Mouse (Mus musculus): ENCODE measurements around the gene Ndufb3. TPM values are rescaled to one million over a fixed set of nuclear protein-coding genes. Genes with fewer than 3 reads are reported as not detected.
"Not testable (repeated sequence)": the region's sequence is repeated elsewhere in the genome, so short reads cannot be mapped to it uniquely, and the experiment has no call there.

Gene Ndufb3
- total and polyA plus RNA-seq, 2 experiments from 2014 or later = 89.2 to 212 TPM

DNA sequence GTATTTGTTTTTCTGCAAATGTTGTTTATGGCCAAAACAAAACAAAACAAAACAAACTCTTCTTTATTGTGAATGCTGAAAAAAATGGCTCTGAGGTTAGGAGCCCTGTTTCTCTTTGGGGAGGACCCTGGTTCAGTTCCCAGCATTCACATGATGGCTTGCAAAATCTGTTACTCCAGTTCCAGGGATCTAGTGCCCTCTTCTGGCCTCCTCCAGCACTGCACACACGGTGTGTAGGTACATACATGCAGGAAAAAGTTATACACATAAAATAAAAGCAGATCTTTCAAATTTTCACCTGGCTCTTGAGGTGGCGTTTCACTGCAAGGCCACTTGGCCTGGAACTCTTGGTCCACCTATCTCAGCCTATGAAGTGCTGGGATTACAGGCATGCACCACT lies 32.6 kb downstream of the Ndufb3 start:
- WGBS = 89% methylated on average over 2 of the region's 2 CpGs
- no peak for DNase-seq (ENCODE audit: low spot score)

DNA sequence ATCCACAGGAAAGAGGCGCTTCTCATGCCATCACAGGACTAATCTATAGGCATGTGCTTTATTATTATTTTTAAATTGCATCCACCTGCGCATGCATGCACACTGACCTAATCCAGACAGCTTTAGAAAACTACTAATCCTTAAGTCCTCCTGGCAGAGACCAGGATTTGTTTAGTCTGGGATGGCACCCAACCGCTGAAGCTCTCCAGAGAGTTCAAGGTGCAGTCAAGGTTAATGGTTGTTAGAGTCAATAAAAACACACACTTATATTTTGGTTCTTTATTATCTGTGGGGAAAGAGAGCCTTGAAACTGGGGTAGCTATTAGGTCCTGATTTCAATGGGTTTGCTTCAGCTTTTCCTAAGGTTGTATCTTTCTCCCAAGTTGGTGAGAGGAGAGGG lies 35.1 kb downstream of the Ndufb3 start:
- H3K9me3 ChIP-seq (ENCODE audit: low read length) = no peaks in the 10 kb centered on the region
- H3K4me2 ChIP-seq (ENCODE audit: low read depth, low read length, poor library complexity, severe bottlenecking) = no peak overlapping the region
- H3K4me1 ChIP-seq (ENCODE audit: insufficient read depth, low read length) = no peaks in the 10 kb centered on the region
- H3K4me3 ChIP-seq (ENCODE audit: low read depth, low read length) = no peak overlapping the region
- H3K27ac ChIP-seq (ENCODE audit: low read depth, low read length) = no peak overlapping the region
- H3K36me3 ChIP-seq (ENCODE audit: insufficient read depth, low read length) = no peaks in the 10 kb centered on the region
- no peak for TF ChIP-seq CTCF (IDR thresholded peaks at IDR 0.05)
- DNase-seq (ENCODE audit: low spot score) = no peak
- H3K9ac ChIP-seq (replicated peaks; ENCODE audit: low read length, poor library complexity, severe bottlenecking) = no peak overlapping the region
- ATAC-seq (ENCODE audit: low FRiP score) = no peak
- no peaks in the 10 kb centered on the region for H3K27me3 ChIP-seq (ENCODE audit: insufficient read depth, low read length)
- 92% methylated on average over 3 of the region's 3 CpGs for WGBS

More for the DNA sequence above, 32.6 kb downstream of the Ndufb3 start:
- H3K4me3 ChIP-seq (ENCODE audit: low read depth, low read length) = no peak overlapping the region
- H3K9me3 ChIP-seq (ENCODE audit: low read length) = no peaks in the 10 kb centered on the region
- no peak overlapping the region for H3K27ac ChIP-seq (ENCODE audit: low read depth, low read length)
- H3K9ac ChIP-seq (replicated peaks; ENCODE audit: low read length, poor library complexity, severe bottlenecking) = no peak overlapping the region
- TF ChIP-seq CTCF (IDR thresholded peaks at IDR 0.05) = 0 out of 2 replicates have a peak, but pooled peaks have one; percentile 4
- no peak for ATAC-seq (ENCODE audit: low FRiP score)
- no peaks in the 10 kb centered on the region for H3K36me3 ChIP-seq (ENCODE audit: insufficient read depth, low read length)
- H3K27me3 ChIP-seq (ENCODE audit: insufficient read depth, low read length) = no peaks in the 10 kb centered on the region
- H3K4me2 ChIP-seq (ENCODE audit: low read depth, low read length, poor library complexity, severe bottlenecking) = no peak overlapping the region
- no peaks in the 10 kb centered on the region for H3K4me1 ChIP-seq (ENCODE audit: insufficient read depth, low read length)

DNA sequence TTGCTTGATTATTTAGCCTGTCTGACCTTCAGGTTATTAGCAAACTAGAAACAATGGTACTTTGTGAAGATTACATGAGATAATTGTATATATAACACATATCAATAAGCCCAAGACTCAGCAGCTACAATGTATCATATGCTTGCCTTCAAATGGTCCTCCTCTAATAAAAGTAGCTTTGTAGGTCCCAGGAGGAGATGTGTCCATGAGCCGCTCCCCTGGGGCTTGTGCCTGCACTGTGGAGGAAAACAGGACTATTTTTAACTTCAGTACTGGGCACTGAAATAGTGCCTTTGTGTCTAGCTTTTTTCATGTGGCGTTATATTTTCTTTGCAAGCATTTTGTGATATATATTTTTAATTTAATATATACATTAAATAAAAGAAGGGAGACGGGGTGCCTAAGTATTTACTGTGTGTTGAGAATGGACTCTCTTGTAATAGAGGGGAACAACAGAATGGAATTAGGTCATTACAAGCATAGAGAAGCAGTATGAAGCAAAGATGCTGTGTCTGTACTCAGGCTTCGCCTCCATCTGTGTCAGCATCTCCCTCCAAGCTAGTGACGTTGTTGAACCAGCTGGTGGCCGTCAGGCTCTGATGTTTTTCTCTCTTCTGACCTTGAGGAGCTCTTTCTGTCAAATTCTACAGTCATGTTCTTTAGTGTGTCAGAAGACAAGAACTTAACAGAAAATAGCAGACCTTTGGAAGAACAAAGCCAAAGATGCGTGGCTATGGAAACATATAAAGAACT lies 36.0 kb downstream of the Ndufb3 start:
- Histone ChIP-seq H3K27me3 (ENCODE audit: insufficient read depth, low read length) (no peaks in the 10 kb centered on the region), H3K27ac (ENCODE audit: low read depth, low read length) (no peak overlapping the region), H3K4me1 (ENCODE audit: insufficient read depth, low read length) (no peaks in the 10 kb centered on the region), H3K4me2 (ENCODE audit: low read depth, low read length, poor library complexity, severe bottlenecking) (no peak overlapping the region), H3K9me3 (ENCODE audit: low read length) (no peaks in the 10 kb centered on the region), H3K36me3 (ENCODE audit: insufficient read depth, low read length) (no peaks in the 10 kb centered on the region), H3K9ac (replicated peaks; ENCODE audit: low read length, poor library complexity, severe bottlenecking) (no peak overlapping the region), H3K4me3 (ENCODE audit: low read depth, low read length) (no peak overlapping the region)
- no peak for TF ChIP-seq CTCF (IDR thresholded peaks at IDR 0.05)
- DNase-seq (ENCODE audit: low spot score) (peak; percentile 47), ATAC-seq (ENCODE audit: low FRiP score) (no peak)
- WGBS = 63% methylated on average over 7 of the region's 7 CpGs

DNA sequence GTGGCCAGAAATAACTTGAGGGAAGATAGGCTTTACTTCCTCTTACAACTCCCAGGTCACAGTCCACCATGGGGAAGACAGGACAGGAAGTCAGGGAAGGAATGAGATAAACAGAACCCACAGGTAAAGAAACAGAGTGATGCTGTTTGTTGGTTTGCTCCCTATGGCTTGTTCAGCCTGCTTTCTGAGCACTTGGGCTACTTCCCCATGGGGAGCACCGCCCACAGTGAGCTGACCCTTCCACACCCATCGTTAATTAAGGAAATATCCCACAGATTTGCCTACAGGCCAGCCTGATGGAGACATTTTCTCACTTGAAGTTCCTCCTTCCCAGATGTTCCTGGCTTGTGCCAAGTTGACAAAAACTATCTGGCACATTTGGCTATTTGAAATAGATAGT lies 42.7 kb downstream of the Ndufb3 start:
- ATAC-seq (ENCODE audit: low FRiP score) = not testable (repeated sequence)

More for the DNA sequence above, 42.7 kb downstream of the Ndufb3 start:
- H3K4me3 ChIP-seq (ENCODE audit: low read depth, low read length); H3K4me1 ChIP-seq (ENCODE audit: insufficient read depth, low read length); H3K9ac ChIP-seq (replicated peaks; ENCODE audit: low read length, poor library complexity, severe bottlenecking); H3K4me2 ChIP-seq (ENCODE audit: low read depth, low read length, poor library complexity, severe bottlenecking); H3K27ac ChIP-seq (ENCODE audit: low read depth, low read length); DNase-seq (ENCODE audit: low spot score); H3K27me3 ChIP-seq (ENCODE audit: insufficient read depth, low read length); H3K9me3 ChIP-seq (ENCODE audit: low read length); H3K36me3 ChIP-seq (ENCODE audit: insufficient read depth, low read length): not testable (repeated sequence)
- WGBS = 100% methylated on average over 1 of the region's 2 CpGs

Other genes starting within 250 kb of the Ndufb3 start
- gene Bzw1, start 193.5 kb upstream of the Ndufb3 start, total RNA-seq (2014; rRNA removed) = 251 and 312 TPM in 2 replicates
- 325 and 364 TPM in 2 replicates for gene Bzw1, start 193.5 kb upstream of the Ndufb3 start, polyA plus RNA-seq (2015; fragmentation: Nextera tagmentation; extraction: Ambion mirVana)
- 85.5 and 135 TPM in 2 replicates for gene Clk1, start 162.3 kb upstream of the Ndufb3 start, total RNA-seq (2014; rRNA removed)
- gene Clk1, start 162.3 kb upstream of the Ndufb3 start, polyA plus RNA-seq (2015; fragmentation: Nextera tagmentation; extraction: Ambion mirVana) = 83.4 and 114 TPM in 2 replicates
- gene Nif3l1, start 141.2 kb upstream of the Ndufb3 start, total RNA-seq (2014; rRNA removed) = 28.7 and 39.8 TPM in 2 replicates
- gene Nif3l1, start 141.2 kb upstream of the Ndufb3 start, polyA plus RNA-seq (2015; fragmentation: Nextera tagmentation; extraction: Ambion mirVana) = 39.1 and 39.6 TPM in 2 replicates
- gene Ppil3, start 140.9 kb upstream of the Ndufb3 start, total RNA-seq (2014; rRNA removed) = 19.9 and 21.9 TPM in 2 replicates
- 40.4 and 44.2 TPM in 2 replicates for gene Ppil3, start 140.9 kb upstream of the Ndufb3 start, polyA plus RNA-seq (2015; fragmentation: Nextera tagmentation; extraction: Ambion mirVana)
- 45.1 and 84.8 TPM in 2 replicates for gene Orc2, start 81.3 kb upstream of the Ndufb3 start, total RNA-seq (2014; rRNA removed)
- gene Orc2, start 81.3 kb upstream of the Ndufb3 start, polyA plus RNA-seq (2015; fragmentation: Nextera tagmentation; extraction: Ambion mirVana) = 13.5 and 16.1 TPM in 2 replicates
- 18.1 and 23.6 TPM in 2 replicates for gene Fam126b, start 61 bp upstream of the Ndufb3 start, total RNA-seq (2014; rRNA removed)
- gene Fam126b, start 61 bp upstream of the Ndufb3 start, polyA plus RNA-seq (2015; fragmentation: Nextera tagmentation; extraction: Ambion mirVana) = 9.8 and 11.7 TPM in 2 replicates
- gene Als2cr12, start 109.6 kb downstream of the Ndufb3 start, total RNA-seq (2014; rRNA removed) = not detected in 2 replicates
- 0.16 TPM in 1 of 2 replicates, not detected in the other for gene Als2cr12, start 109.6 kb downstream of the Ndufb3 start, polyA plus RNA-seq (2015; fragmentation: Nextera tagmentation; extraction: Ambion mirVana)
- gene Cflar, start 125.1 kb downstream of the Ndufb3 start, total RNA-seq (2014; rRNA removed) = 15.3 and 17.4 TPM in 2 replicates
- 15.8 and 16.7 TPM in 2 replicates for gene Cflar, start 125.1 kb downstream of the Ndufb3 start, polyA plus RNA-seq (2015; fragmentation: Nextera tagmentation; extraction: Ambion mirVana)
- 2.2 and 2.5 TPM in 2 replicates for gene Casp8, start 209.0 kb downstream of the Ndufb3 start, total RNA-seq (2014; rRNA removed)
- 3.5 and 4.3 TPM in 2 replicates for gene Casp8, start 209.0 kb downstream of the Ndufb3 start, polyA plus RNA-seq (2015; fragmentation: Nextera tagmentation; extraction: Ambion mirVana)